Mouse (Mus musculus): ENCODE measurements at regions not wholly inside any gene's neighbourhood (a gene's known extent, or its start where the extent isn't known, plus 50 kb on each side); places are given as distances from the start of the nearest gene placed in this dataset.

DNA sequence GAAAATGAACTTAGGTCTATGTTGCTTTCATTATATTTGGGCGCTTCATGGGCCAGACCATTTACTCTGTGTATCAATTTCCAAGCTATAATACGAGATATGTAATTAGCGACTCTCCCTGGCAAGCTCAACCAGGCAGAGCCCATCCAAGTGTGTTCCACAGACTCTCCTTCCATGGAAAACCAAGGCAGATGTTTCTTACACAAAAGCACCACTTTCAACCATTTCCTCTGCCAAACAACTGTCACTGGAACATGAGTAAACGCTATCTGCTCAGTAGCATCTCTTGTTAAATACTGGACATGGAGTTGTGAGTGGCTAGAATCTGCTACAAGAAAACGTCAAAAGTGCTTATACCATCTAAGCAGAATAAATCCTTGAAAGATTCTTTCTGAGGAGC lies 115.1 kb upstream of the Nhs start:
- H3K36me3 ChIP-seq (replicated peaks in 1 of 2; ENCODE audit: control insufficient read depth in 1 of 2, insufficient read depth in 1 of 2, low read length in 1 of 2) = no peaks in the 10 kb centered on the region
- dilution Hi-C loops (cut with MboI; ENCODE audit: extremely low pct_ligation_motif_present, extremely low pct_unique_long_range_greater_than_20kb, low sequenced_read_pairs) (no loop called here), in situ Hi-C loops (cut with MboI; ENCODE audit: low pct_ligation_motif_present, low pct_unique_long_range_greater_than_20kb, low sequenced_read_pairs) (no loop called here)
- no peaks in the 10 kb centered on the region for H3K4me1 ChIP-seq (ENCODE audit: control insufficient read depth in 1 of 2, insufficient read depth in 2 of 2)
- TF ChIP-seq TBP (conservative IDR thresholded peaks at IDR 0.05; ENCODE audit: low read depth, low read length) = no peak
- no peak for TF ChIP-seq TCF12 (IDR thresholded peaks at IDR 0.05; ENCODE audit: low read depth, low read length)
- TF ChIP-seq USF2 (conservative IDR thresholded peaks at IDR 0.05; ENCODE audit: low read depth, low read length) = no peak
- no peak for TF ChIP-seq GABPA (IDR thresholded peaks at IDR 0.05; ENCODE audit: insufficient replicate concordance, low read depth, low read length)
- TF ChIP-seq ELF1 (IDR thresholded peaks at IDR 0.05; ENCODE audit: low read depth, low read length) = no peak
- no peak for TF ChIP-seq CHD2 (IDR thresholded peaks at IDR 0.05; ENCODE audit: low read length)
- no peak for TF ChIP-seq E2F4 (IDR thresholded peaks at IDR 0.05; ENCODE audit: insufficient replicate concordance, low read depth, low read length)
- TF ChIP-seq ZMIZ1 (IDR thresholded peaks at IDR 0.05; ENCODE audit: low read depth, low read length) = no peak
- no peak for TF ChIP-seq PAX5 (IDR thresholded peaks at IDR 0.05; ENCODE audit: low read length)
- TF ChIP-seq POLR2AphosphoS2 (IDR thresholded peaks at IDR 0.05; ENCODE audit: low read depth, low read length) = no peak
- TF ChIP-seq ETS1 (conservative IDR thresholded peaks at IDR 0.05; ENCODE audit: low read depth, low read length) = no peak
- TF ChIP-seq SIN3A (IDR thresholded peaks at IDR 0.05; ENCODE audit: low read length) = no peak
- no peak for TF ChIP-seq RAD21 (IDR thresholded peaks at IDR 0.05; ENCODE audit: low read depth, low read length)
- no peak overlapping the region for H3K27ac ChIP-seq (ENCODE audit: insufficient read depth, low read depth)
- H3K79me2 ChIP-seq (replicated peaks; ENCODE audit: control insufficient read depth, extremely low read depth, insufficient read depth, poor library complexity, severe bottlenecking) = no peaks in the 10 kb centered on the region
- H3K9ac ChIP-seq (ENCODE audit: insufficient read depth, low read depth) = no peak overlapping the region
- no peaks in the 10 kb centered on the region for H3K9me3 ChIP-seq (replicated peaks; ENCODE audit: low read length)
- no peaks in the 10 kb centered on the region for H3K27me3 ChIP-seq (replicated peaks)
- DNase-seq (ENCODE audit: extremely low read depth) = no peak
- H3K4me2 ChIP-seq (ENCODE audit: insufficient read depth, low read depth, poor library complexity, severe bottlenecking) = no peak overlapping the region
- H3K4me3 ChIP-seq (replicated peaks in 1 of 3; ENCODE audit: low read depth in 2 of 3, low read length in 2 of 3, poor library complexity in 1 of 3) = no peak overlapping the region

DNA sequence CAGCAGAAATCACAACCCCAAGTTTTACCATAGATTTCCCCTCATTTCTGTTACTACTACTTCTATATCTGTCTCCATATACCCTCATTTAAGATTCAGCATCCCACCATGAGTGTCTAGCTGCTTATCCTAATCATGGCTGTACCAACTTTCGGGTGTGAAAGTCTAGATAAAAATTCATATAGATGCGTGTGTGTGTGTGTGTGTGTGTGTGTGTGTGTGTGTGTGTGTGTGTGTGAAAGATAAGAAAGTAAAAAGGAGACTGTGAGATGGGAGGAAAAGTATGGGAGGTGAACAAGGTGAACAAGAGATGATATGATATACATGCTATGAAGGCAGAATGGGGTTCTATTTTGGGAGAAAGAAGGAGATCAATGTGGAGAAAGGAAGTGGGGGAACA lies 111.7 kb upstream of the Nhs start:
- in situ Hi-C loops (cut with MboI; ENCODE audit: low pct_ligation_motif_present, low pct_unique_long_range_greater_than_20kb, low sequenced_read_pairs) = no loop called here
- Histone ChIP-seq H3K4me1 (ENCODE audit: control insufficient read depth in 1 of 2, insufficient read depth in 2 of 2) (no peaks in the 10 kb centered on the region), H3K4me3 (replicated peaks in 1 of 3; ENCODE audit: low read depth in 2 of 3, low read length in 2 of 3, poor library complexity in 1 of 3) (no peak overlapping the region), H3K36me3 (replicated peaks in 1 of 2; ENCODE audit: control insufficient read depth in 1 of 2, insufficient read depth in 1 of 2, low read length in 1 of 2) (no peaks in the 10 kb centered on the region), H3K9ac (ENCODE audit: insufficient read depth, low read depth) (no peak overlapping the region), H3K27ac (ENCODE audit: insufficient read depth, low read depth) (no peak overlapping the region), H3K9me3 (replicated peaks; ENCODE audit: low read length) (no peaks in the 10 kb centered on the region), H3K27me3 (replicated peaks) (no peaks in the 10 kb centered on the region), H3K79me2 (replicated peaks; ENCODE audit: control insufficient read depth, extremely low read depth, insufficient read depth, poor library complexity, severe bottlenecking) (no peaks in the 10 kb centered on the region), H3K4me2 (ENCODE audit: insufficient read depth, low read depth, poor library complexity, severe bottlenecking) (no peak overlapping the region)
- dilution Hi-C loops (cut with MboI; ENCODE audit: extremely low pct_ligation_motif_present, extremely low pct_unique_long_range_greater_than_20kb, low sequenced_read_pairs) = no loop called here
- no peak for DNase-seq (ENCODE audit: extremely low read depth)
- TF ChIP-seq CHD2 (IDR thresholded peaks at IDR 0.05; ENCODE audit: low read length) = no peak
- no peak for TF ChIP-seq MYC (IDR thresholded peaks at IDR 0.05; ENCODE audit: low read depth, low read length)
- no peak for TF ChIP-seq ZMIZ1 (IDR thresholded peaks at IDR 0.05; ENCODE audit: low read depth, low read length)
- TF ChIP-seq ELF1 (IDR thresholded peaks at IDR 0.05; ENCODE audit: low read depth, low read length) = no peak
- TF ChIP-seq NELFE (IDR thresholded peaks at IDR 0.05; ENCODE audit: low read depth, low read length) = no peak
- no peak for TF ChIP-seq ZC3H11A (IDR thresholded peaks at IDR 0.05; ENCODE audit: low read depth, low read length)
- no peak for TF ChIP-seq SIN3A (IDR thresholded peaks at IDR 0.05; ENCODE audit: low read length)
- no peak for TF ChIP-seq CHD1 (IDR thresholded peaks at IDR 0.05; ENCODE audit: low read depth, low read length)
- TF ChIP-seq MEF2A (IDR thresholded peaks at IDR 0.05; ENCODE audit: borderline replicate concordance, low read depth, low read length) = no peak
- no peak for TF ChIP-seq ZKSCAN1 (IDR thresholded peaks at IDR 0.05; ENCODE audit: borderline replicate concordance, low read depth, low read length)
- TF ChIP-seq JUN (IDR thresholded peaks at IDR 0.05; ENCODE audit: insufficient read depth, low read depth, low read length) = no peak
- no peak for TF ChIP-seq USF1 (IDR thresholded peaks at IDR 0.05; ENCODE audit: low read depth, low read length)
- no peak for TF ChIP-seq USF2 (conservative IDR thresholded peaks at IDR 0.05; ENCODE audit: low read depth, low read length)
